In the genomic region with DNA sequence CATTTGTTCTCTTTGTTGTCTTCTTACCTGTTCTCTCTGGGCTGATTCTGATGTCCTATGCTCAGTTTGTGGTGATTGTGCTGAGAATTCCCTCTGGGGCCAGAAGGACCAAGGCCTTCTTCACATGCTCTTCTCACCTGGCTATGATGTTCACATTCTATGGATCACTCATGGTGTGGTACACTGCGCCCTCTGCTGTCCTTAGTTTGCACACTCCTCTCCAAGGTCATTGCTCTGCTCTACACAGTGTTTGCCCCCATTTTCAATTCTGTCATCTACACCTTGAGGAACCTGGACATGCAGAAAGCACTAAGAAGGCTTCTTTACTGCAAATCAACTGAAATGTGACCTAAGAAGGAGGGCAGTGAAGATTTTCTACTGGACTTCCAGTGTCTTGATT, we compare ENCODE assay signal across 8 mouse cellular contexts. TPM values are rescaled to one million over a fixed set of nuclear protein-coding genes. Genes with fewer than 3 reads are reported as not detected.
DNase-seq lines count a peak whose midpoint lies in the region; ATAC-seq lines count a peak whose summit lies in the region.

No protein-coding gene starts in this region.

- DNase-seq in embryo, embryonic 10 days (ENCODE audit: low spot score) = peak; percentile 42
- no peak for DNase-seq in embryo, embryonic 9.5 days (ENCODE audit: extremely low spot score)
- DNase-seq in right cerebral cortex, adult 2 months (ENCODE audit: low spot score in 2 of 2) = peak; percentile 5 to 6
- DNase-seq in right cerebral cortex, adult 18-20 months = no peak
- DNase-seq in embryo, embryonic 11 days = peak; percentile 16
- no peak for DNase-seq in gastrocnemius, postnatal 36 days
- no peak for DNase-seq in cerebellum, adult 8-10 months

- peak; percentile 73 for ATAC-seq in neutrophil, adult 5-6 weeks (ENCODE audit: extremely low read depth, insufficient number of reproducible peaks, low FRiP score, poor library complexity, severe bottlenecking)

- intact Hi-C loops in gastrocnemius, postnatal 36 days (cut with DNase I) = no loop called here

RNA-seq across cellular contexts. Expression of gene Olfr98, which starts 13.0 kb away (rescaled TPM):
- 0.61 and 0.81 TPM in 2 replicates for total RNA-seq in neutrophil, adult 5-6 weeks (2017)
- total RNA-seq in gastrocnemius, postnatal 36 days (2021) = not detected

RNA-seq across cellular contexts. Expression of gene Olfr97, which starts 13.4 kb away (rescaled TPM):
- not detected in 2 replicates for total RNA-seq in neutrophil, adult 5-6 weeks (2017)
- total RNA-seq in gastrocnemius, postnatal 36 days (2021) = not detected

RNA-seq across cellular contexts. Expression of gene H2-M3, which starts 19.5 kb away (rescaled TPM):
- total RNA-seq in neutrophil, adult 5-6 weeks (2017) = 78.4 and 81.0 TPM in 2 replicates
- under 1 TPM; 0.81 to 0.94 TPM for total RNA-seq in gastrocnemius, postnatal 36 days (2021)

RNA-seq across cellular contexts. Expression of gene Olfr96, which starts 30.6 kb away (rescaled TPM):
- total RNA-seq in neutrophil, adult 5-6 weeks (2017) = not detected in 2 replicates
- not detected for total RNA-seq in gastrocnemius, postnatal 36 days (2021)

RNA-seq across cellular contexts. Expression of gene Olfr99, which starts 32.7 kb away (rescaled TPM):
- 0.61 and 1.9 TPM in 2 replicates for total RNA-seq in neutrophil, adult 5-6 weeks (2017)
- total RNA-seq in gastrocnemius, postnatal 36 days (2021) = not detected

Comparison
In these comparisons a context has a peak if more than half of its experiments do, and no peak if none do; other contexts are left out.
1. DNase-seq: peak in embryo, embryonic 10 days (single experiment), right cerebral cortex, adult 2 months (2 of 2) and embryo, embryonic 11 days (single experiment); none in embryo, embryonic 9.5 days (single experiment), right cerebral cortex, adult 18-20 months (single experiment), gastrocnemius, postnatal 36 days (0 of 2) and cerebellum, adult 8-10 months (single experiment).
2. RNA of gene H2-M3, which starts 19.5 kb away (total RNA-seq): 78.4 to 81.0 TPM in neutrophil, adult 5-6 weeks; 0.81 to 0.94 TPM in gastrocnemius, postnatal 36 days; every median in the first group is over 10 times any median in the second.